Mouse (Mus musculus) right cerebral cortex, postnatal 4 days (tissue): Measurements from ENCODE around the gene Fbxo34.
"Not testable (repeated sequence)": the region's sequence is repeated elsewhere in the genome, so short reads cannot be mapped to it uniquely, and the experiment has no call there.

Experiments
- DNase-seq: peaks from one replicate; pipeline ENCODE4 v3.0.0-alpha.2; 2022

Fbxo34 gene

DNA sequence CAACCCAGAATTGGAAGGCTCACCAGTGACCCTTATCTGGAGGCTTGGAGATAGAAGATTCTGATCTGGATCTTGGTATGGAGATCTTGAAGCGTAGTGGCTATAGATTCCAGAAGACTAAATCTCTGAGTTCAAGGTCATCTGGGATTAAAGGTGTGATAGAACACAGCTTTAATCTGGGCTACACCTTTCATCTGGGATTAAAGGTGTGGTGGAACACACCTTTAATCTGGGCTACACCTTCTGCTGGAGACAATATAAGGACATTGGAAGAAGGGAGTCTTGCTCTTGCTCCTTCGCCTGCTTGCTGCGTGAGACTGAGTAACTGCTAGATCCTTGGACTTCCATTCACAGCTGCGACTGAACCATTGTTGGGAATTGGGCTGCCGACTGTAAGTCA, at the start of gene Fbxo34:
Gene Fbxo34 (plus strand): TSS at position 301 of the 400 bp plus-strand sequence.
- not testable (repeated sequence) for DNase-seq

DNA sequence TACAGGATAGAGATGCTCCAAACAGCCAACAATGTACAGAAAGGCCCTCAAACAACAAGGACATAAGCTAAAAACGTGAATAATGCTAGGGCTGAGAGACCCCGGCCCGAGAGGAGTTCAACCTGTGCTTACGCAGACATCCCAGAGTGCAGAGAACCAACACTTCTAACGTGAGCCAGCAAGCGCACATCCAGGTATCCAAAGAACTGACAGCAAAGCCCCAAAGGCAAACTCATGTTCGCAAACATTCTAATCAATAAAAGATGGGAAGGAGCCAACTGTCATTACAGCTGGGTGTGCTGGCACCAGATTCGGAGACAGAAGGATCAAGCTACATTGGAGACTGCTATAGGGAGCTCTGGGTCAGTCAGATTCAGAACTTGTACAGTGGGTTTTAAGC, 47.5 kb upstream of the Fbxo34 start:
- DNase-seq = no peak

- DNase-seq = no peak
These were observed 44.2 kb upstream of the Fbxo34 start for GRCm38 (mm10) chr14:47406000-47406399.

DNA sequence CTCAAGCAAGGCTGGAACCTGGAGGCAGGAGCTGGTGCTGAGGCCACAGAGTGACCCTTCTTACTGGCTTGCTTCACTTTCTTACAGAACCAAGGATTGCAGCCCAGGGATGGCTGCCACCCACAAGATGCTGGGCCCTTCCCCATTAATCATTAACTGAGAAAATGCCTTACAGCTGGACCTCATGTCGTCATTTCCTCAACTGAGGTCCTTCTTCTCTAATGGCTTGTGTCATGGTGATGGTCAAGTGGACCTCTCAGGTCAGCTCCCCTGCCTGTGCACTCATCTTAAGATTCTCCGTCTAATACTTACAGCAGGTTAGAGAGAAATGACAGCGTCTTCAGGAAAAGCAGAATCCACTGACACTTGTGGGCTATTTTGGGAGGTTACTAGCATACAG, 32.9 kb upstream of the Fbxo34 start:
- DNase-seq = no peak

- peak; percentile 86 for DNase-seq
These were observed 32.2 kb upstream of the Fbxo34 start, which contains the start of gene Dlgap5 for GRCm38 (mm10) chr14:47417775-47418665. Gene Dlgap5 (minus strand): TSS chr14:47418407.

GRCm38 (mm10) chr14:47418666-47418991, 31.6 kb upstream of the Fbxo34 start:
- DNase-seq = no peak

DNA sequence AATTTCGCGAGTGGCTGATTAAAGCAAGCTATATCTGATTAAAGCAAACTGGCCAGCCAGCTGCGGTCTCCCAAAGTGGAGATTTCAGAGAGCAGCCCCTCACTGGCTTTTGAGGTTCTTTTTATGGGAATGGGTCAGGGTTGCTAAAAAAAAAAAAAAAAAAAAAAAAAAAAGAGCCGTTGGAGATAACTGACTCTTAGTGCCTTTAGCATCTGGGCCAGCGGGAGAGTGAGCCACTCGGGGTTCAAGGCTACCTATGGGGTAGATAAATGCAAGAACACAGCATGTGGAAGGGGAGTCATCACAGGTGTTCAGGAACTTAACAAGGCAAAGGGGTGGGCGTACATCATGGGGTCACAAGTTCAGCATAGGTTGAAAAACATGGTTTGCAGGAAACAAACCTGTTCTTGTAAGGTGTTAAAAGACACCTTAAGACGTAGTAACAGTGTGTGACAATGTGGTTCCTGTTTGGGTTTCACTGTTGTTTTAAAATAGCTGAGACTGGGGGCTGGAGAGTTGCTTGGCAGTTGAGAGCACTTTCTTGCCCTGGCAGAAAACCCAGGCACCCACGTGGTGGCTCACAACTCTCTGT, 31.1 kb upstream of the Fbxo34 start:
- no peak for DNase-seq

GRCm38 (mm10) chr14:47419723-47420276, 30.4 kb upstream of the Fbxo34 start:
- DNase-seq = no peak

DNA sequence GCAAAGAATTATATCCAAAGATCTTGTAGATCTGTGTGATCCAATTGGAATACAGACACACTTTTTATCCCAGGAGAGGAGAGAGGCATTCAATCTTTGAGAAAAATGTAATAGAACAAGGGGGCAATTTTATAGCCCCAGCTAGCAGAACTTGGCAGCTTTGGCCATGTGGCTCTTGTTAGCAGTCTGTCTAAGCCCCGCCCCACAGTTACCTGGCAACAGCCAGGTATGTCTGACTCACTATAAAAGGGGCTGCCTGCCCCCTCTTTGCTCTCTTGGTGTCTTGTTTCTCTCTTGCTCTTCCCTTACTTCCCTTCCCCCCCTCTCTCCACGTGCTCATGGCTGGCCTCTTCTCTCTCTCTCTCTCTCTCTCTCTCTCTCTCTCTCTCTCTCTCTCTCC, 28.6 kb upstream of the Fbxo34 start:
- DNase-seq = no peak

DNA sequence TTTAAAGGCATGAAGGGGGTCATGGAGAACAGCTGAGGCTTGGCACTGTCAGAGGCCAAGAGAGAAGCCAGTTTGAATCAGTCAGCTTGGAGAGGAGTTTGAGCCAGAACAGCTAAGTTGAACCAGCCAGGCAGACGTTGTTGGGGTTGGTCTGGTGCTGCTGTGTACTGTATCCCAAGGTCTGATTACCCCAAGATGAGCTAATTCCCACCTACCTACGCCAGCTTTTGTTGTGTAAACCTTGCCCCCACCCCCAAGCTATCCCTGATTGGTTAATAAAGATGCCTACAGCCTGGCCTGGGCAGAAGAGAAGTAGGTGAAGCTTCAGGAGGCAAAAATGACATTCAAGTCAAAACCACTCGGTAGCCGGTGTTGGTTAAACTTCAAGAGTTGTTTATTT, 27.8 kb upstream of the Fbxo34 start:
- no peak for DNase-seq

DNA sequence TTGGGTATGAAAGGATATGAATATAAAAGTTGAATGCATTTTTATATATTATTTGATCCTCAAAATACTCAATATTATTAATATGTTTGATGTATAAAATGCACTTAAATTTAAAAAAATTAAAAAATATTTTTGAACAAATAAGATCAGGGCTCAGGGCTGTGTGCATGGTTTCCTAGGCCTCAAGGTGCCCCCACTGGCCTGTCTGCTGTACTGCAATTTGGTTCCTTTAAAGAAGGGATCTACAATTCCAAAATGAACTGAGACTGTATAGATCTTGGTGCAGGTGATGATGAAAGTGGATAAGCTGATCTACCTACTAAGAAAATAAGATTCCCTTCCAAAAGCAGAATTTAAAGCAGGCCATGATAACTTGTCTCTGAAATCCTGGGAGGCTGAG, 17.2 kb upstream of the Fbxo34 start:
- no peak for DNase-seq

GRCm38 (mm10) chr14:47438947-47439346, 11.3 kb upstream of the Fbxo34 start:
- no peak for DNase-seq

DNA sequence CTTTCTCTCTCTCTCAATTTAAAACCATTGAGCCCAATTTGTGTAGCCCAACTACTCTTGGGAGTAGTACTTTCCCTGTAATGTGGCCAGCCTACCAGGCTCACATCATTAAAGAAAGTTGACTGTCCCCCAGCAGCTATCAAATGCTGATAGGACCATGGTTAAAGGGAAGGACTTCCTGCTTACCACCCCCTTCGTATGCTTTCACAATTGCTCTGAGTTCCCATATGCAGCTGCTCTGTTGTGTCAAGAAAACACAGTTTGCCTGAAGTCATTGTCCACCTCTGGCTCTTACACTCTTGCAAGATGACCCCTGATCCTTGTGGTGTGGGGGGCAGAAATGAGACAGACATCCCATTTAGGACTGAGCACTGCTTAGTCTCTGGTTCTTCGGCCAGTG, 5.3 kb upstream of the Fbxo34 start:
- no peak for DNase-seq

- no peak for DNase-seq
These were observed 4.7 kb upstream of the Fbxo34 start for GRCm38 (mm10) chr14:47445331-47446095.

- no peak for DNase-seq
These were observed 9.3 kb downstream of the Fbxo34 start for GRCm38 (mm10) chr14:47459556-47459955.

- no peak for DNase-seq
These were observed 11.8 kb downstream of the Fbxo34 start for GRCm38 (mm10) chr14:47461997-47462396.

DNA sequence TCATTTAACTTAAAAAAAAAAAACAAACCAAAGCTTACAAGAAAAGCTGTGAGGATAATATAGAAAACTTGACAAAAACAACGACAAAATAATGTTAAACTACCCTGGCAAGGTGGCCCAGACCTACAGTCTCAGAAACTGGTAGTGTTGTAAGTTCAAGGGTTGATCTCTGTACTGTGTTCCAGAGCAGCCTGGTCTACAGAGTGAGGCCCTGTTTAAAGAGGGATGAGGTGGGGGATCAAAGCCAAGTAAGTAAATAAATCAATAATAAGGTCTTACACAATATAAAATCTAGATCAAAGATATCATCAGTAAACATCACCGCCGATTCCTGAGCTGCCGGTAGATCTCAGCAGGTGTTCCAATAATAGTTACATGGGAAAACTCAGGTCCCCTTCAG, 12.2 kb downstream of the Fbxo34 start:
- DNase-seq = no peak

DNA sequence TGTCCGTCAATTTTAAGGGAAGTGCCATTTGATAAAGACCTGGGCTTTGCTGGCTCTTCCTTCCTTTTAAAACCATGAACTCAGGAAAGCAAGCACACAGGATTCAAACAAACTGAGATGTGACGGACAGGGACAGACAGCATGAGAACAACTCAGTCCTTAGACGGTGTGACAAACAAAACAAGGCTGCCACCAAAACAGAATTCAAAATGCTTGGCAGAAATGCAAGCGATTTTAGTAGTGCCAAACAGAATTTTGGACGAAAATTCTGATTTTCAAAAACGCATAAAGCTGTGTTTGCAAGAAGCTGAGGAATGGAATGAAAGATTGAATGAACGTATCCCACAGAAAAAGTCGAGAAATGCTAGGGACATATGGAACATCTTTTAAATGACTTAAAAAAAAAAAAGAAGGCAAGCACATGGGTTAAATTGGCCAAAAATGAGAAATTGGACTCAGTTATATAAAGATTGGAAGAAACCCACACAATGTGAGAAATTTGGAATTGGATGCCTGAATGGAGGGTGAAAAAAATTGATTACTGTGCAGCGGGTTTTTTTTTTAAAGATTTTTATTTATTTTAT, 12.7 kb downstream of the Fbxo34 start:
- no peak for DNase-seq

- no peak for DNase-seq
These were observed 14.2 kb downstream of the Fbxo34 start for GRCm38 (mm10) chr14:47464426-47464825.

DNA sequence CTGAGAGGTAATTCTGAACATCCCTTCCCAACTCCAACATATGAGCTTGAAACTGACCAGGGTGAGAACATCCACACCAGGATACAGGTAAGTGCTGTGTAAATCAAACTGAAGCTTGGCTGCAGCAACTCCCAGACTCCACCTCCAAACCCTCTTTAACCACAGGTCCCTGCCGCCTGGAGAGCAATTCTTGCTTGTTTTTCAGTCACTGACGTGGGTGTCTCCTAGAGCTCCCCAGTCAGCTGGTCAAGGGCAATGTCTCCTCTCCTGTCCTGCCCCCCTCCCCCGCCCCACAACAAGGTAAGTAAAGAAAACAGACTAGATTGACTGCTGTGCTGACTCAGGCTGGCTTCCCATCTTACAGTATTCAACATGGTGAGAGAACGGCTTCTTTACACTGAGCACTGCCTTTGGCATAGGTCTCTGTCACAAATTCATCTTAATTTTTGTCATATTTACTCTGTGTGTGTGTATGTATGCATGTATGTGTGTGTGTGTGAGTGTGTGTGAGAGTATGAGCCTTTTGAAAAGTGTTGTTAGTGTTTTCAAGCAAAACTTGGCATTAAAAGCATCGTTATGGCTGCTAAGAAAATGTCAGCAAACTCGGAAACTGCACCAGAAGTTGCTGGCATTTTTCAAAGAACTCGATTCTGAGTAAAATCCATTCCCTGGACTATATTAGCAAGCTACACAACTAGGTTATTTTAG, 15.4 kb downstream of the Fbxo34 start:
- DNase-seq = no peak

GRCm38 (mm10) chr14:47472359-47472742, 22.1 kb downstream of the Fbxo34 start:
- DNase-seq = peak; percentile 98
